Mouse (Mus musculus) ES-E14 (cell line): ENCODE data around the gene Snta1. TPM values are rescaled to one million over a fixed set of nuclear protein-coding genes. Genes with fewer than 3 reads are reported as not detected.

Source experiments
- DNase-seq: peaks from one replicate; pipeline ENCODE4 v3.0.0-alpha.2; 2013; ENCODE audit warnings: low read depth, low spot score
- H3K27ac ChIP-seq: 2 replicates; pipeline ENCODE4 v1.5.1; 2012; ENCODE audit warnings: low read depth, mild to moderate bottlenecking, low read length, moderate library complexity, mixed read lengths; ENCODE audit not compliant: poor library complexity, insufficient read depth, severe bottlenecking
- H3K36me3 ChIP-seq: 2 replicates; pipeline ENCODE4 v1.6.1; 2012; ENCODE audit warnings: mild to moderate bottlenecking, low read length, moderate library complexity, mixed read lengths; ENCODE audit not compliant: control insufficient read depth, poor library complexity, insufficient read depth, severe bottlenecking
- H3K4me1 ChIP-seq, 2 experiments: fragments of 150-350 bp in 1 of 2; sonication (generic) in 1 of 2; 2 replicates each; pipeline ENCODE4 v1.6.1; 2012; ENCODE audit warnings: low read length in 2 of 2, mild to moderate bottlenecking in 1 of 2, mixed read lengths in 1 of 2; ENCODE audit not compliant: control insufficient read depth in 2 of 2, insufficient read depth in 2 of 2, poor library complexity in 1 of 2
- H3K4me3 ChIP-seq, 2 experiments: fragments of 150-350 bp in 1 of 2; sonication (generic) in 1 of 2; 2 replicates each; pipeline ENCODE4 v1.5.1; 2012; ENCODE audit warnings: low read length in 2 of 2, low read depth in 1 of 2, mild to moderate bottlenecking in 1 of 2, mixed read lengths in 1 of 2; ENCODE audit not compliant: insufficient read depth in 1 of 2, poor library complexity in 1 of 2, severe bottlenecking in 1 of 2
- H3K9ac ChIP-seq: 2 replicates; pipeline ENCODE4 v1.6.1; 2012; ENCODE audit warnings: low read depth, mild to moderate bottlenecking, low read length, mixed read lengths; ENCODE audit not compliant: poor library complexity, insufficient read depth, severe bottlenecking
- H3K9me3 ChIP-seq: fragments of 150-350 bp; sonication (generic); 2 replicates; pipeline ENCODE4 v1.6.1; 2012; ENCODE audit warnings: low read depth, mild to moderate bottlenecking, low read length; ENCODE audit not compliant: control insufficient read depth, insufficient read depth
- CHD2 ChIP-seq: IDR thresholded peaks from 2 replicates; pipeline ENCODE4 v1.6.1; 2014; ENCODE audit warnings: mild to moderate bottlenecking, low read depth, low read length, inconsistent platforms
- HCFC1 ChIP-seq: IDR thresholded peaks from 2 replicates; pipeline ENCODE4 v1.6.1; 2012; ENCODE audit warnings: low read length, inconsistent platforms, borderline replicate concordance; ENCODE audit not compliant: insufficient read depth
- MAFK ChIP-seq: IDR thresholded peaks from 2 replicates; pipeline ENCODE4 v1.6.1; 2014; ENCODE audit warnings: mild to moderate bottlenecking, low read depth, low read length, inconsistent platforms; ENCODE audit not compliant: insufficient read depth
- ZC3H11A ChIP-seq: IDR thresholded peaks from 2 replicates; pipeline ENCODE4 v1.6.1; 2012; ENCODE audit warnings: low read depth, mild to moderate bottlenecking, inconsistent platforms, low read length, borderline replicate concordance
- ZNF384 ChIP-seq: IDR thresholded peaks from 2 replicates; pipeline ENCODE4 v1.6.1; 2012; ENCODE audit warnings: low read depth, low read length, inconsistent platforms
- in situ Hi-C, 2 experiments: fragments of 600-800 bp; cut with MboI; formaldehyde crosslinking; loops; one replicate each; pipeline ENCODE4 v1.15.1; 2025; ENCODE audit warnings: low sequenced_read_pairs in 2 of 2, inconsistent platforms in 1 of 2; ENCODE audit not compliant: unreplicated experiment in 2 of 2
- total RNA-seq: library from RNA; depleted of rRNA; stranded (reverse); fragments of 300-350 nt; gene quantifications from 2 replicates; pipeline ENCODE4 v1.2.3, GENCODE M21; 2012

Snta1 gene
- total RNA-seq, 1 experiment, result 11.3 TPM

- in situ Hi-C loops, result no loop called here
- Histone ChIP-seq H3K4me3 (peak within 1 kb of the TSS; percentile 99), H3K36me3 (no peaks in the 10 kb centered on the region), H3K27ac (peak within 1 kb of the TSS; percentile 89), H3K9ac (peak within 1 kb of the TSS; percentile 97), H3K9me3 (no peaks in the 10 kb centered on the region), H3K4me1 (peaks cover 4 to 9% of the 10 kb centered on the region in 2 experiments)
- DNase-seq, result no peak
- TF ChIP-seq CHD2 (no peak), ZC3H11A (no peak), ZNF384 (no peak), MAFK (no peak), HCFC1 (no peak)
Measured at GRCm38 (mm10) chr2:154436458-154437190, 28.7 kb upstream of the Snta1 start, which contains the start of gene Cbfa2t2. Cbfa2t2 (plus strand) TSS chr2:154436481.

GRCm38 (mm10) chr2:154436076-154436457 lies 28.2 kb upstream of the Snta1 start:
- Histone ChIP-seq H3K27ac (no peak overlapping the region; the same call in 1 of the 2 replicates), H3K4me1 (peaks cover 4 to 9% of the 10 kb centered on the region in 2 experiments), H3K36me3 (no peaks in the 10 kb centered on the region), H3K9me3 (no peaks in the 10 kb centered on the region), H3K9ac (no peak overlapping the region), H3K4me3 (peak overlapping the region; percentile 35 to 99)
- in situ Hi-C loops, result no loop called here
- DNase-seq, result peak; percentile 92
- TF ChIP-seq ZC3H11A, result no peak
- no peak for TF ChIP-seq MAFK
- no peak for TF ChIP-seq CHD2
- no peak for TF ChIP-seq HCFC1
- TF ChIP-seq ZNF384, result no peak

DNA sequence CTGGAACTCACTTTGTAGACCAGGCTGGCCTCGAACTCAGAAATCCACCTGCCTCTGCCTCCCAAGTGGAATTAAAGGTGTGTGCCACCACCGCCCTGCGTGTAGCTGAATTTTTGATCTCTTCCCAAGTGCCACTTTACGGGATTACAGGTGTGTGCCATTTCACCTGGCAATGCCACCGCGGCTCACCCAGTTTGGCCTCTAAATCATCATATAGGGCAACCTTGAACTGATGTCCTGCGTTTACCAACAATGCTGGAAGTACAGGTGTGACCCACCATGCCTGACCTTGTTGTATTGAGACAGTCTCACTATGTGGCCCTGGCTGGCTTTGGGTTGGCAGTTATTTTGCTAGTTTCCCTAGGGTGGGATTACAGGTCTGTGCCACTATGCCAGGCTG lies 26.8 kb upstream of the Snta1 start:
- H3K9ac ChIP-seq, result no peak overlapping the region
- H3K9me3 ChIP-seq, result no peaks in the 10 kb centered on the region
- peaks cover 5 to 8% of the 10 kb centered on the region in 2 experiments for H3K4me1 ChIP-seq
- TF ChIP-seq HCFC1, result no peak
- TF ChIP-seq ZC3H11A, result no peak
- TF ChIP-seq MAFK, result no peak
- no peak for TF ChIP-seq ZNF384
- no peak for TF ChIP-seq CHD2
- H3K4me3 ChIP-seq, result no peak overlapping the region
- H3K27ac ChIP-seq, result no peak overlapping the region
- no peak for DNase-seq
- no peaks in the 10 kb centered on the region for H3K36me3 ChIP-seq
- in situ Hi-C loops, result no loop called here

DNA sequence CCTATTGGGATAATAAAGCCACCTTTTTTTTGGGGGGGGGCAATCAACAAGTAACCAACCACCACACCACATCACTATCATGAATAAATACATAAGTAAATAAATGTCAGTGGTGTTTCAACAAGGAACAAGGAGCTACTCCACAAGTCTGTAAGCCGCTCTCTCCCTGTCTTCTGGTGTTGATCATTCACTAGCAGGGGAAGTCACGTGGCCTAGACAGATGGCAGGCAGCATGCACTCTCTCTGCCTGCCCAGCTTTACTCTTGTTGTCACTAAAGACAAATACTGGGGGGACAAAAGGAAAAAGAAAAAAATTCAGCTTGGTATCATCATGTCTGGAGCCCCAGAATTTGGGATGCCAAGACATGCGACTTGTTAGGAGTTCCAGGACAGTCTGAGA lies 25.5 kb upstream of the Snta1 start:
- in situ Hi-C loops, result no loop called here
- H3K36me3 ChIP-seq, result no peaks in the 10 kb centered on the region
- no peak for DNase-seq
- H3K4me1 ChIP-seq, result peaks cover 11 to 12% of the 10 kb centered on the region in 2 experiments
- no peak overlapping the region for H3K4me3 ChIP-seq
- TF ChIP-seq ZC3H11A (no peak), CHD2 (no peak), HCFC1 (no peak), ZNF384 (no peak), MAFK (no peak)
- H3K9ac ChIP-seq, result no peak overlapping the region
- H3K27ac ChIP-seq, result no peak overlapping the region
- H3K9me3 ChIP-seq, result no peaks in the 10 kb centered on the region
